Mouse (Mus musculus) ES-E14 (cell line): Measurements from ENCODE around the gene B3galt1. TPM values are rescaled to one million over a fixed set of nuclear protein-coding genes. Genes with fewer than 3 reads are reported as not detected.

Experiments
- DNase-seq: peaks from one replicate; pipeline ENCODE4 v3.0.0-alpha.2; 2013; ENCODE audit warnings: low read depth, low spot score
- H3K27ac ChIP-seq: 2 replicates; pipeline ENCODE4 v1.5.1; 2012; ENCODE audit warnings: low read depth, mild to moderate bottlenecking, low read length, moderate library complexity, mixed read lengths; ENCODE audit not compliant: poor library complexity, insufficient read depth, severe bottlenecking
- H3K36me3 ChIP-seq: 2 replicates; pipeline ENCODE4 v1.6.1; 2012; ENCODE audit warnings: mild to moderate bottlenecking, low read length, moderate library complexity, mixed read lengths; ENCODE audit not compliant: control insufficient read depth, poor library complexity, insufficient read depth, severe bottlenecking
- H3K4me1 ChIP-seq, 2 experiments: fragments of 150-350 bp in 1 of 2; sonication (generic) in 1 of 2; 2 replicates each; pipeline ENCODE4 v1.6.1; 2012; ENCODE audit warnings: low read length in 2 of 2, mild to moderate bottlenecking in 1 of 2, mixed read lengths in 1 of 2; ENCODE audit not compliant: control insufficient read depth in 2 of 2, insufficient read depth in 2 of 2, poor library complexity in 1 of 2
- H3K4me3 ChIP-seq, 2 experiments: fragments of 150-350 bp in 1 of 2; sonication (generic) in 1 of 2; 2 replicates each; pipeline ENCODE4 v1.5.1; 2012; ENCODE audit warnings: low read length in 2 of 2, low read depth in 1 of 2, mild to moderate bottlenecking in 1 of 2, mixed read lengths in 1 of 2; ENCODE audit not compliant: insufficient read depth in 1 of 2, poor library complexity in 1 of 2, severe bottlenecking in 1 of 2
- H3K9ac ChIP-seq: 2 replicates; pipeline ENCODE4 v1.6.1; 2012; ENCODE audit warnings: low read depth, mild to moderate bottlenecking, low read length, mixed read lengths; ENCODE audit not compliant: poor library complexity, insufficient read depth, severe bottlenecking
- H3K9me3 ChIP-seq: fragments of 150-350 bp; sonication (generic); 2 replicates; pipeline ENCODE4 v1.6.1; 2012; ENCODE audit warnings: low read depth, mild to moderate bottlenecking, low read length; ENCODE audit not compliant: control insufficient read depth, insufficient read depth
- CHD2 ChIP-seq: IDR thresholded peaks from 2 replicates; pipeline ENCODE4 v1.6.1; 2014; ENCODE audit warnings: mild to moderate bottlenecking, low read depth, low read length, inconsistent platforms
- HCFC1 ChIP-seq: IDR thresholded peaks from 2 replicates; pipeline ENCODE4 v1.6.1; 2012; ENCODE audit warnings: low read length, inconsistent platforms, borderline replicate concordance; ENCODE audit not compliant: insufficient read depth
- MAFK ChIP-seq: IDR thresholded peaks from 2 replicates; pipeline ENCODE4 v1.6.1; 2014; ENCODE audit warnings: mild to moderate bottlenecking, low read depth, low read length, inconsistent platforms; ENCODE audit not compliant: insufficient read depth
- ZC3H11A ChIP-seq: IDR thresholded peaks from 2 replicates; pipeline ENCODE4 v1.6.1; 2012; ENCODE audit warnings: low read depth, mild to moderate bottlenecking, inconsistent platforms, low read length, borderline replicate concordance
- ZNF384 ChIP-seq: IDR thresholded peaks from 2 replicates; pipeline ENCODE4 v1.6.1; 2012; ENCODE audit warnings: low read depth, low read length, inconsistent platforms
- in situ Hi-C, 2 experiments: fragments of 600-800 bp; cut with MboI; formaldehyde crosslinking; loops; one replicate each; pipeline ENCODE4 v1.15.1; 2025; ENCODE audit warnings: low sequenced_read_pairs in 2 of 2, inconsistent platforms in 1 of 2; ENCODE audit not compliant: unreplicated experiment in 2 of 2
- total RNA-seq: library from RNA; depleted of rRNA; stranded (reverse); fragments of 300-350 nt; gene quantifications from 2 replicates; pipeline ENCODE4 v1.2.3, GENCODE M21; 2012

The B3galt1 gene
- total RNA-seq, 1 experiment: 1.5 TPM

- in situ Hi-C loops: no loop called here
- H3K36me3 ChIP-seq: no peaks in the 10 kb centered on the region
- H3K4me1 ChIP-seq: no peaks in the 10 kb centered on the region
- no peak overlapping the region for H3K27ac ChIP-seq
- no peak overlapping the region for H3K4me3 ChIP-seq
- no peaks in the 10 kb centered on the region for H3K9me3 ChIP-seq
- DNase-seq: no peak
- TF ChIP-seq ZNF384 (no peak), MAFK (no peak), HCFC1 (no peak), CHD2 (no peak), ZC3H11A (no peak)
- H3K9ac ChIP-seq: no peak overlapping the region
Measured at GRCm38 (mm10) chr2:67730771-67731170, 165.1 kb downstream of the B3galt1 start.

- no peak for DNase-seq
- in situ Hi-C loops: no loop called here
- H3K4me1 ChIP-seq: no peaks in the 10 kb centered on the region
- TF ChIP-seq ZC3H11A: no peak
- TF ChIP-seq CHD2: no peak
- TF ChIP-seq MAFK: no peak
- TF ChIP-seq ZNF384: no peak
- TF ChIP-seq HCFC1: no peak
- no peak overlapping the region for H3K27ac ChIP-seq
- no peak overlapping the region for H3K9ac ChIP-seq
- no peaks in the 10 kb centered on the region for H3K9me3 ChIP-seq
- no peak overlapping the region for H3K4me3 ChIP-seq
- no peaks in the 10 kb centered on the region for H3K36me3 ChIP-seq
Measured at GRCm38 (mm10) chr2:67751585-67751984, 185.9 kb downstream of the B3galt1 start.

GRCm38 (mm10) chr2:67756507-67756906 is 190.8 kb downstream of the B3galt1 start:
- in situ Hi-C loops: no loop called here

GRCm38 (mm10) chr2:67787536-67787935 is 221.9 kb downstream of the B3galt1 start:
- H3K9ac ChIP-seq: no peak overlapping the region
- in situ Hi-C loops: no loop called here
- no peak for DNase-seq
- H3K4me1 ChIP-seq: no peaks in the 10 kb centered on the region
- H3K36me3 ChIP-seq: no peaks in the 10 kb centered on the region
- H3K27ac ChIP-seq: no peak overlapping the region
- no peaks in the 10 kb centered on the region for H3K9me3 ChIP-seq
- TF ChIP-seq ZNF384 (no peak), ZC3H11A (no peak), CHD2 (no peak), MAFK (no peak), HCFC1 (no peak)
- H3K4me3 ChIP-seq: no peak overlapping the region

More at GRCm38 (mm10) chr2:67756507-67756906, 190.8 kb downstream of the B3galt1 start:
- H3K27ac ChIP-seq: no peak overlapping the region
- H3K4me1 ChIP-seq: no peaks in the 10 kb centered on the region
- no peak for DNase-seq
- TF ChIP-seq MAFK (no peak), ZC3H11A (no peak), ZNF384 (no peak), HCFC1 (no peak), CHD2 (no peak)
- no peak overlapping the region for H3K9ac ChIP-seq
- no peaks in the 10 kb centered on the region for H3K9me3 ChIP-seq
- H3K4me3 ChIP-seq: no peak overlapping the region
- H3K36me3 ChIP-seq: no peaks in the 10 kb centered on the region

GRCm38 (mm10) chr2:67797561-67797960 is 231.9 kb downstream of the B3galt1 start:
- Histone ChIP-seq H3K36me3 (no peaks in the 10 kb centered on the region), H3K4me1 (no peaks in the 10 kb centered on the region), H3K27ac (no peak overlapping the region), H3K4me3 (no peak overlapping the region), H3K9ac (no peak overlapping the region), H3K9me3 (no peaks in the 10 kb centered on the region)
- no peak for TF ChIP-seq ZNF384
- TF ChIP-seq MAFK: no peak
- no peak for TF ChIP-seq ZC3H11A
- no peak for TF ChIP-seq CHD2
- no peak for TF ChIP-seq HCFC1
- in situ Hi-C loops: no loop called here
- no peak for DNase-seq
